Mouse (Mus musculus) naive thymus-derived CD4-positive, alpha-beta T cell, adult 2 months (primary cell): ENCODE measurements around the gene Stk39.
A peak's percentile ranks its signal among the peaks of the same experiment; 100 is the strongest.

Source experiments
- DNase-seq: peaks from one replicate; pipeline ENCODE4 v3.0.0-alpha.2; 2011; ENCODE audit warnings: low read depth

The Stk39 gene

GRCm38 (mm10) chr2:68342122-68342646, 129.9 kb downstream of the Stk39 start:
- no peak for DNase-seq

GRCm38 (mm10) chr2:68336913-68337312, 135.2 kb downstream of the Stk39 start:
- no peak for DNase-seq

- no peak for DNase-seq
Measured at GRCm38 (mm10) chr2:68334945-68335344, 137.1 kb downstream of the Stk39 start.

- no peak for DNase-seq
Measured at GRCm38 (mm10) chr2:68325306-68325705, 146.8 kb downstream of the Stk39 start.

- no peak for DNase-seq
Measured at GRCm38 (mm10) chr2:68321230-68321629, 150.8 kb downstream of the Stk39 start.

GRCm38 (mm10) chr2:68320670-68321069, 151.4 kb downstream of the Stk39 start:
- no peak for DNase-seq

DNA sequence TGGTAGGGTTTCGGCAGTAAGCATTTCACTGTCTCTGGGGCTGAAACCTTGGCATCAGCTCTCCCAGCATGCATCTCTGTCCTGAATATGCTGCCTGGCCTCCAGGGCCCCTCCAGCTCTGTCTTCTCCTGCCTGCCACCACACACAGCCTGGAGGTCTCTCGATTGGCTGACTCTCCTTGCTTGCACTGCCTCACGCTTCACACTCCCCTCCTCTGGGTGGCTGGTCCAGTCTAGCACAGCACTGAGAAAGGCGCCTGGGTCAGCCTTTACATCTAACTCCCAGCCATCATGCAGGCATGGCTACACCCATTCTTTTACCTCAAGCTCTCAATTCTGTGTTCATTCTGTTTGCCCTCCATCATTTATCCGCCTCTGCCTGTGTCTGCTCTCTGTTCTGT, 153.6 kb downstream of the Stk39 start:
- no peak for DNase-seq

DNA sequence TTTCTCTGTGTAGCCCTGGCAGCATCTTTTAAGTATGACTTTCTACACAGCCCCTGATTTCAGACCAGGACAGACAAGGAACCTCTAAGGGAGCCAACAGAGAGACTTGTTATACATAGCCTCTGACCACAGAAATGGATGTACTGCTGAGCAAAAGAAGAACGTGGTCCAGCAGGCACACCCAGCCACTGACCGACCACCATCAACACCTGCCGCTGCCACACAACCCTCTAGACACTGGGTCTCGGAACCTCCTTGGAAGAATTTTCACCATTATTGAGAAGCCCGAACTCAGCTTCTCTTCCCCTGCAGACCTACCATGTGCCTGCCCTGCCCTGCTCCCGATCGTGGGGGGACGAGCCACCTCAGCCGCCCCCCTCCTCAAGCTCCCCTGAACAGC, 154.2 kb downstream of the Stk39 start:
- no peak for DNase-seq

- no peak for DNase-seq
Measured at GRCm38 (mm10) chr2:68317452-68317851, 154.6 kb downstream of the Stk39 start.

DNA sequence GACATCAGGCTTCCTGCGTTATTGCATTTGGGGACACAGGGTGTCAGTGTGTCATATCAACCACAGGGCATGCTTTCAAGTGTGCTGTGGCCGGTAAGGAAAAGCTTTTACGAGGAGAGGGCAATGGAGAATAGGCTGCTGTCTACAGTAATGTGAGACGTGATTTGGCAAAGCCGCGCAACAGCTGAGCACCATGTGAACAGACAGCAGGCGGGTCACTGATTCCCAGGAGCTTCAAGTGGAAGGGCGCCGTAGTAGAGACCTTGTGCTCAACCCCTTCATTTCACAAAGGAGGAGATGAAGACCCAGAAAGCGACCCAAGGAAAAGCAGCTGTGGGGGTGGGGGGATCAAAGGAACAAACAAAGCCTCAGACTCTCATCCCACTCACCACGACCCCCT, 156.8 kb downstream of the Stk39 start:
- no peak for DNase-seq

DNA sequence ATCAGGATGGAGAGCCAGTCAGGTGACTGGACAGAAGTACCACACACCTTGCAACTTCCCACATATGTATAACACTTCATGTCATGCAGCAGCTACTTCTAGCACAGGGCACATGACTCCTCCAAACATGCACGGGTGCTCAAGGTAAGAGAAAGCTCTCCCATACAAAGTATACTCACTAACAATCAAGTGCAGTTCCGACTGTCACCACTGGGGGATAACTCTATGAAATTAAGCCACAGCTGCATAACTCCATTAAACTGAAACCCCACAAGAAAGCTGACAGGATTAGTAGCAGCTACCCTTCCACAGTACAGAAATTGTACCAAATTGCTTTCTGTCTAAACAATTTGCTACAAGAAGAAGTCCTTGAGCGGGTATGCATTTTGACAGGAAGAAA, 161.9 kb downstream of the Stk39 start:
- peak; percentile 18 for DNase-seq

DNA sequence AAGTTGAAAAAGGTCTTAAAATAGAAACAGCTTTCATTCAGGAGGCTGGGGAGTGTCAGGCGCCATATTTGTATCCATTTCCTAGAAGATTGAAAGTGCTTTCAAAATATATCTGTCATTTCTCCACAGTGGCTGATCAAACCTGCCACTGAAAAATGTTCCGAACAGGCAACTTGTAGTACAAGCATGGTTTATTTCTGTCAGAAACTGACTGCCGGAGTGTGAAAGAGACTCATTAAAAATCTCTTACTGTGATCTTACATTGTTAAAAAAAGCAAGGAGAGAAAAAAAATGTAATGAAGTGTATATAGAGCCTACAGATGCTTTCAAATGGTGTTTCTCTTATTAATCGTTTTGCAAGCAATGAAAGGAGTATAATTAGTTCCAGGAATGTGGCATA, 165.5 kb downstream of the Stk39 start:
- no peak for DNase-seq

GRCm38 (mm10) chr2:68304771-68305460, 167.2 kb downstream of the Stk39 start:
- DNase-seq = no peak

DNA sequence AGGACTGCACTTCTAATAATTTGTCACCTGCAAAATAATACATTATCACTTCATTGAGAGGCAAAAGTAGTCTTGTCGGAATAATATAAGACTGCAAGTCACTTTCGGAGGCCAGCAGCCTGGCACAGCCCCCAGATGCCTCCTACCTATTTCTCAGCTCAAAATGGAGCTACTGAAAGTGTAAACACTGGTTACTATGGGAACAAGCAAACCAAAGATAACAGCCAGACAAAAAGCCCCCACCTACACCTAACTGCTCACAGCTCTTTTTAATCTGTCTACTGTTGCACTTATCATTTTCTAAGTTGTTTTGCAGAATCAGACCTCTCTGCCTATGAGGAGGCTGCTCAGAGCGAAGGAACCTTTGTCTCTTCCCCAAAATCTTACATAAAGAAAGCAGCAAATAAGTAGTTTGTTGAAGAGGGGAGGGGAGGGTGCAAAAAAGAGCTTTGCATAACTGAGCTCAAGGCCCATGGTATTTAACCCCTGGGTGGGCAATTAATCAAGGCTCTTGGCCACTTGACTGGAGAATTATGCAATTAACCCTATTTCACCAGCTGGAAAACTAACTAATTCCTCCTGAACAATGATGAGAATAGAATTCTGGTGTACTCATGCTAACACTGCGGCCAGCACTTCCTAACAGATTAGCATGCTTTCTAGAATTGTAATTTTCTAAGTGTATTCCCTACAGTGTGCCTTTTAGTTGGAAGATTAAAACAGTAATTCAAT, 170.1 kb downstream of the Stk39 start:
- peak; percentile 22 for DNase-seq

- no peak for DNase-seq
Measured at GRCm38 (mm10) chr2:68298356-68298755, 173.7 kb downstream of the Stk39 start.

DNA sequence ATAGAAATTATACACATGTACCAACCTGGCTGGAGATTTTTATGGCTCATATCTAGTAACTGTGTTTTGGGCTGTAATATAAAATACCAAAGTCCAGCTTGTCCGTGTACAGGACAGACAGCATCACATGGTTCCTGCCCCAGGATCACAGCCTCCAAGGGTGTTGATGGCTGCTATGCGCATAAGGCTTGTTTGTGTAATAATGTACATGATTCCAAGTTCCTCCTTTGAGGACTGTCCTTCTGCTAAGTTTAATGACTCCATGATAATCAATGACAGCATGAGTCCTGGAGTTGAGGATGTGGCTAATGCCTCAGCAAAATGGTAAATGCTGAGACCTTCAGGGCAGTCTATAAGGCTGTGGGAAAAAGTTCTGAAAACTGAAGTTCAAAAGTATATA, 174.1 kb downstream of the Stk39 start:
- no peak for DNase-seq

- DNase-seq = peak; percentile 33
Measured at GRCm38 (mm10) chr2:68296743-68297142, 175.3 kb downstream of the Stk39 start.

GRCm38 (mm10) chr2:68292539-68293320, 179.3 kb downstream of the Stk39 start:
- DNase-seq = no peak

DNA sequence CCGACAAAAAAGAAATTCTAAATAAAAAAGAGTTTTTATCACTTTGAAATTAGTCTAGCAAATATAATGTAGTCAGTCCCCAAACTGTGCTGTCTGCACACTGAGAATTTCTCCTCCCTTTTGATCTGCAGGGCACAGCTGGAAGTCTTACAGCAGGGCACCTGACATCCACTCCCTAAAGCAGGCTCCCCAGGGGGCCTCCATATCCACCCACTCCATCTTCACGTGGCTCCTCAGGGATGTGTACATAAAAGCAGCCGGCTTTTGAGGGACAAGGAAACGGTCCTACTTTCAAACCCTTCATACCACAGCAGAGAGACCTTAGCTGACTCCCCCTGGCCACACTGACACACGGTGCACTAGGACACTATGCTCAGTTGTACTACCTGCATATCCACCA, 180.2 kb downstream of the Stk39 start:
- no peak for DNase-seq

DNA sequence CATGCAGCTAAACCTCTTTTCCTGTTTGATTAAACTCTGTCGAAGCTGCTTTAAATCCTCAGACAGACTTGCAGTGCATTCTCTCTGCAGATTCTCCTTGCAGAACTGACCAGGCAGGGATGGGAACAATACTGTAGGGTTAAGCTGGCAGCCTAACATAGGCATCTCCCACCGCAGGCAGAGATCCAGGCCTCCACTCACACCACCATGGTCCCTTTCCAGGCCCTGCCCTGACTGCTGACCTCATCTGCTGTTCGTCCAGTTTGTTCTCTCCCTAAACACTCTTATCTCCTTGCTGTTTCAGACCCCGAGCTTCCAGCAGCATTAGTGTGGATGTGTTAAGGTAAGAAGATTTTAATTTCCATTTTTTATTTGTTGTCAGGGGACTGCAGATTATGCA, 182.1 kb downstream of the Stk39 start:
- no peak for DNase-seq

- DNase-seq = no peak
Measured at GRCm38 (mm10) chr2:68289177-68289576, 182.9 kb downstream of the Stk39 start.

GRCm38 (mm10) chr2:68288106-68288505, 184.0 kb downstream of the Stk39 start:
- no peak for DNase-seq

GRCm38 (mm10) chr2:68284391-68284790, 187.7 kb downstream of the Stk39 start:
- no peak for DNase-seq
